Mouse (Mus musculus) pancreas, adult 10 weeks (tissue): ENCODE data around the gene Snip1. TPM values are rescaled to one million over a fixed set of nuclear protein-coding genes. Genes with fewer than 3 reads are reported as not detected.

Source experiments
- polyA plus RNA-seq: library from polyadenylated mRNA; stranded (reverse); fragments of 350-450 nt; fragmentation: Illumina TruSeq; extraction: RNeasy Lipid Tissue Mini Kit (QIAGEN cat#74804); gene quantifications from one replicate; pipeline ENCODE4 v1.2.3, GENCODE M21; 2015; ENCODE audit warnings: low read depth, low replicate concordance; ENCODE audit not compliant: insufficient read depth

Gene Snip1
- polyA plus RNA-seq = 3.8 TPM

DNA sequence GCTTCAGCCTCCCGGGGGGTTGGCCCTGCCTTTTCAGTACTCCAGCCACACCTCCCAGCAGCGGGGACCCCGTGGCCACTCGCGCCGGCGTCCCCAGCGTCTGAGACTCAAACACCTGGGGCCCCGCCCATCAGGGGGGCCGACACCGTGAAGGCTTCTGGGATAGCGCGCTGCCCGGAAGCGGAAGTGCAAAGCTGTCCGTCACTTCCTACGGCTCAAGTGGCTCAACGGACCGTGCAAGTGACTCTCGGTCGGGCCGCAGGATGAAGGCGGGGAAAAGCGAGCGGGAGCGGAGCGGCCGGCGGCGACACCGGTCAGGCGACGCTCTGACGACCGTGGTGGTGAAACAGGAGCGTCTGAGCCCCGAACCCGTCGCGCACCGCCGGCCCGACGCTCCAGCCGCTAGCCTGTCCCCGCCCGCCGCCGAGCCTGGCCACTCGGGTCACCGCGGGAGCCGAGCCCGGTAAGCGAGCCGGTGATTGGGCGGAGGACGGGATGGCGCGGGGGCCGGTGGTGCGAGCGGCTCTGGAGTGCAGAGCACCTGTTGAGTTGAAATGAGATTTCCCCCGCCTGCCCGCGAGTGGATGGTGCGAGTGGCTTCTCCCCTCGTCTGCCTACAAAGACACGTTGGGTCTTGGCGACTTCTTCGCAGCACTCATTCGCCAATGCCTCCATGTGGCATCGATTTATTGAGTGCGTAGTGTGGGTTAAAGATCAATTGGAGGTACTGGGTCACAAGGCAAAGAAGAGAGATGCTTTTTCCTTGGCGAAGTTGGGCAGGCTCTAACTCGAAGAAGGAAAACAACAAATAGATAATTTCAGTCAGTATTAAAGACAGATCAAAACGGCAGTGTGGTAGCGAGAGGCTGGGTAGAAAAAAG, at the start of gene Snip1:
Gene Snip1 (plus strand): TSS at position 183 of the 881 bp plus-strand sequence.

DNA sequence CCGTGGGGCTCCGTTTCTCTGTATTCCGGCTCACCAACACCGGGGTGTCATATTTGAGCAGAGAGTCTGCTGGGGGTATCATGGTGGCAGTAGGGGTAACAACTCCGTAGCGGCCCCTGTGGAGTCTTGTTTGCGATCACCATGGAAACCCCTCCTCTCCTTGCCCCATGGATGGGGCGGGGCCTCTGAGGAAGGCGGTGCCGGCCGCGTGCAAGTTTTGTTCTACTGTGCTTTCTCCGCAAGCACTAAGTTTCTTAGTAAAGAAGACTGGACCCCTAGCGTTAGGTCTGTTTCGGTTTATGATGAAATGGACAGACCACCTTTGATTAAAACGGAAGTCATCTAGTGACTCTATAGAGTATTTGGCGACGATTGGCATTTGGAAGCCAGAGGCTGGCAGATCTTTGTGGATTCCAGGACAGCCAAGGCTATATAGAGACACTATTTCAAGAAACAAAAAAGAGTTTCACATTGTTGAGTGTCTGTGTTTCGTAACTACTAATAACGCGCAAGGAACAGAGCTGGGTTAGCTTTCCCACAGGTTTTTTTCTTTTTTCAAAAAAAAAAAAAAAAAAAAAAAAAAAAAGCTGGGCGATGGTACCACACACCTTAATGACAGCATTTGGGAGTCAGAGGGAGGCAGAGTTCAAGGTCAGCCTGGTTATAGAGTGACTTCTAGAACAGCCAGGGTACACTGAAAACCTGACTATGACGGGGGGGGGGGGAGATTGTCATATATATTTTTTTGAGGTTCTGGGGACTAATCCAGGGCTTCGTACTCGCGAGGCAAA, 760 bp upstream of the Snip1 start, which contains the start of gene Dnali1:
Gene Dnali1 (minus strand): TSS at position 187 of the 791 bp plus-strand sequence.

DNA sequence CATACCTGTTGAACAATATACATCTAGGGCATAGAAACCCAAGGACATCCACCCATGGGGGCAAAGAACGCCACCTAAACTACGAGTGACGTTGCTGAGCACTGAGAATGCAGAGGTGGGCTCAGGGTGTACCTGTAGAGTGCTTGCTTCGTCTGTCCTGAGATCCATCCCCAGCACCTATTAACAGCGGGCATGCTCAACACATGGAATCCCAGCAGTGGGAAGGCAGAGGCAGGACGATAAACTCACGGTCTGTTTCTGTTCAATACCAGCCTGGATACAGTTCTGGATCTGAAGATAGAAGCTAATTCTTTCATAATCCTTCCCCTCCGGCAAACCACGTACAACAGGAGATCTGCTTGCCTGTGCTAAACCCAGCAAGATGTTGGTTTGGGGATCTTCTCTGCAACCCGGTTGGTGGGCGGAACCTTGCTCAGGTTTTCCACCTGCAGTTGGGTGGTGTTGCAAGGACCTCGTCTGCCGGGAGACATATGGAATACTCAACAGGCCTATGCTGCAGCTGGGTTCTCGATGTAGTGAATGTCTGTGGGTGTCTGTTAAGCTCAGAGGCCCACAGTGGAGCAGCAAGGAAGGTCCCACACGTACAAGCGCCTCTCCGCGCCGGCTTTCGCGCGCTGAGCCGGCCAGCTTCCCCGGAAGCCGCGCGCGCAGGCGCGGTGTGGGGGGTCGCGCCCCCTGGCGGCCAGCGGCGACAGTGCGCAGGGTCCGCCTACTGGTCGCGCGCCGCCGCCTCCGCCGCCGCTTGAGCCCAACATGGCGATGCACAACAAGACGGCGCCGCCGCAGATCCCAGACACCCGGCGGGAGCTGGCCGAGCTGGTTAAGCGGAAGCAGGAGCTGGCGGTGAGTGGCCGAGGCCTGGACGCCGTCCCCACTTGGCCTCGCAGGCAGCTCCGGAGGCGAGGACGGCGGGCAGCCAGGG, 18.2 kb downstream of the Snip1 start, which contains the start of gene Meaf6:
Gene Meaf6 (plus strand): TSS at position 732 of the 943 bp plus-strand sequence.

Other genes with a start within 250 kb of the Snip1 start
- gene Yrdc, start 216.0 kb upstream of the Snip1 start, polyA plus RNA-seq = 19.0 TPM
- 17.3 TPM for gene 1110065P20Rik, start 215.5 kb upstream of the Snip1 start, polyA plus RNA-seq
- 0.30 TPM for gene Maneal, start 204.5 kb upstream of the Snip1 start, polyA plus RNA-seq
- not detected for gene Epha10, start 185.8 kb upstream of the Snip1 start, polyA plus RNA-seq
- gene 9930104L06Rik, start 129.6 kb upstream of the Snip1 start, polyA plus RNA-seq = 4.1 TPM
- not detected for gene Cdca8, start 127.4 kb upstream of the Snip1 start, polyA plus RNA-seq
- 15.5 TPM for gene Rspo1, start 80.2 kb upstream of the Snip1 start, polyA plus RNA-seq
- 20.4 TPM for gene Gnl2, start 50.1 kb upstream of the Snip1 start, polyA plus RNA-seq
- gene Dnali1, start 969 bp upstream of the Snip1 start, polyA plus RNA-seq = not detected
- 5.4 TPM for gene Meaf6, start 18.5 kb downstream of the Snip1 start, polyA plus RNA-seq
- 2.2 TPM for gene Zc3h12a, start 61.2 kb downstream of the Snip1 start, polyA plus RNA-seq